Mouse (Mus musculus): ENCODE data around the gene Atl2. TPM values are rescaled to one million over a fixed set of nuclear protein-coding genes. Genes with fewer than 3 reads are reported as not detected.
A peak's percentile ranks its signal among the peaks of the same experiment; 100 is the strongest.

Gene Atl2
- polyA plus RNA-seq, 1 experiment from 2014 or later, result 42.4 TPM

DNA sequence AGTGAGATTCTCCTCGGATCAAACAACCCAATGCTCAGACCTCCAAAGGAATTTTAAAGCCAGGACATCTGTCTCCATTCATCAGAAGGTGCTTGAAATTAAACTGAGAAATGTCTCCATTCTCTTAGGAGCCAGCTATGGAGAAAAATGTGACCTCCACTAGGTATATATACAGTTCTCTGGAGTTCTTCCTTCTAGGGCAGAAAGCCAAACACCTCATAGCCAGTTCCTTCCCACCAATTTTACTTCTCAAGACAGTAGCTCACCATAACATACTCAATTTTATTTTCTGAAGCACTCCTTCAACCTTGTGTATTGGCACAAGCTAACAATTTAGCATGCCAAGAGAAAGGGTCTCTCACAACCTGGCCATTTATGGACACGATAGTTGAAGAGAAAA lies 91.2 kb downstream of the Atl2 start:
- Histone ChIP-seq H3K9ac (replicated peaks; ENCODE audit: low read depth, low read length) (no peak overlapping the region), H3K4me3 (ENCODE audit: low read depth, low read length) (no peak overlapping the region), H3K27ac (ENCODE audit: low read length) (peak overlapping the region; percentile 56; the same call in 1 of the 2 replicates), H3K9me3 (ENCODE audit: control insufficient read depth, low read depth, low read length) (no peaks in the 10 kb centered on the region), H3K27me3 (ENCODE audit: control insufficient read depth, insufficient read depth, low read length) (no peaks in the 10 kb centered on the region), H3K4me1 (ENCODE audit: control insufficient read depth, insufficient read depth, low read length) (0 out of 2 replicates have a peak, but pooled peaks cover 2% of the 10 kb centered on the region), H3K4me2 (replicated peaks; ENCODE audit: low read depth, low read length) (no peak overlapping the region), H3K36me3 (ENCODE audit: control insufficient read depth, insufficient read depth, low read length) (no peaks in the 10 kb centered on the region)
- peak; percentile 61; the same call in 1 of the 2 replicates for ATAC-seq (ENCODE audit: insufficient number of reproducible peaks, insufficient read depth, low FRiP score, low read depth)
- 40% methylated on average over 2 of the region's 2 CpGs for WGBS

DNA sequence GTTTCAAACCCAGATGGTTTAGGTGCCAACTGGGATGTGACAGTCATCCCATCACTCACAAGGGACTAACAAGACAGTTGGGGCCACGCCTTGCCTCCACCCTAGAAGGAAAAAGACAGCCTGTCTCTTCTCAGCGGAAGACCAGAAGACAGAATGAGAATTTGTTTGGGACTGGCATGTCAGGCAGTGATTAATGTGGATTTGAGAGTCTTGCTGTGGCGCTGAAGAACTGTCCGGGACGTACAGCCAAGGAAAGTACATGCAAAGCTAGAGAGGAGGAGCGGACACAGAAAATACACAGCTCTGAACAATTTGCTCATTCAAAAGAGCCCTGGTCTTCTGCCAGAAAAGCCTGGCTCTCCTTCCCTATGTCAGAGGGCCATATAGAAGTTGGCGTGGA lies 93.9 kb downstream of the Atl2 start:
- Histone ChIP-seq H3K27ac (ENCODE audit: low read length) (peak overlapping the region; percentile 44; the same call in 1 of the 2 replicates), H3K27me3 (ENCODE audit: control insufficient read depth, insufficient read depth, low read length) (no peaks in the 10 kb centered on the region)
- WGBS, result 27% methylated on average over 7 of the region's 7 CpGs

DNA sequence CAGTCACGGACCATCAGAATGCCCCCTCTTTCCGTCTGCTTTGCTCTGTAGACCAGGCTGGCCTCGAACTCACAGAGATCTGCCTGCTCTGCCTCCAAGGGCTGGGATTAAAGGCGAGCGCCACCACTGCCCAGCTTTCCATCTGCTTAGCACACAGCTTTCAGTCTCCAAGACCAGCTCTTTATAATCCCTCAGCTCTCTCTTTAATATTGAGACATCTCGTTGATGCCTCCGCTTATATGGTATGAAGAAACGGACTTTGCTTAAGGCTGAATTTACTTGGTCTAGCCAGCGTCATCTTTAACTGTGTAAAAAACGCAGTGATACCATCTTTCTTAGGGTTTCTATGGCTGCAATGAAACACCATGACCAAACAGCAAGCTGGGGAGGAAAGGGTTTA lies 97.1 kb downstream of the Atl2 start:
- no peaks in the 10 kb centered on the region for H3K9me3 ChIP-seq (ENCODE audit: control insufficient read depth, low read depth, low read length)
- 89% methylated on average over 10 of the region's 10 CpGs for WGBS

More for the DNA sequence above, 93.9 kb downstream of the Atl2 start:
- ATAC-seq (ENCODE audit: insufficient number of reproducible peaks, insufficient read depth, low FRiP score, low read depth), result no peak
- Histone ChIP-seq H3K9ac (replicated peaks; ENCODE audit: low read depth, low read length) (no peak overlapping the region), H3K4me2 (replicated peaks; ENCODE audit: low read depth, low read length) (no peak overlapping the region), H3K9me3 (ENCODE audit: control insufficient read depth, low read depth, low read length) (no peaks in the 10 kb centered on the region), H3K36me3 (ENCODE audit: control insufficient read depth, insufficient read depth, low read length) (no peaks in the 10 kb centered on the region), H3K4me1 (ENCODE audit: control insufficient read depth, insufficient read depth, low read length) (0 out of 2 replicates have a peak, but pooled peaks cover 2% of the 10 kb centered on the region), H3K4me3 (ENCODE audit: low read depth, low read length) (no peak overlapping the region)

More for the DNA sequence above, 97.1 kb downstream of the Atl2 start:
- H3K4me3 ChIP-seq (ENCODE audit: low read depth, low read length), result no peak overlapping the region
- H3K27ac ChIP-seq (ENCODE audit: low read length), result no peak overlapping the region
- no peak overlapping the region for H3K4me2 ChIP-seq (replicated peaks; ENCODE audit: low read depth, low read length)
- no peak for ATAC-seq (ENCODE audit: insufficient number of reproducible peaks, insufficient read depth, low FRiP score, low read depth)
- H3K4me1 ChIP-seq (ENCODE audit: control insufficient read depth, insufficient read depth, low read length), result 0 out of 2 replicates have a peak, but pooled peaks cover 2% of the 10 kb centered on the region
- H3K27me3 ChIP-seq (ENCODE audit: control insufficient read depth, insufficient read depth, low read length), result no peaks in the 10 kb centered on the region
- H3K9ac ChIP-seq (replicated peaks; ENCODE audit: low read depth, low read length), result no peak overlapping the region
- no peaks in the 10 kb centered on the region for H3K36me3 ChIP-seq (ENCODE audit: control insufficient read depth, insufficient read depth, low read length)

Other genes starting within 250 kb of the Atl2 start
- 9.1 and 12.1 TPM in 2 replicates for gene Cyp1b1, start 181.1 kb downstream of the Atl2 start, polyA plus RNA-seq (2014; fragmentation: Nextera tagmentation; extraction: Ambion mirVana)
- gene Hnrnpll, start 166.2 kb upstream of the Atl2 start, polyA plus RNA-seq (2014; fragmentation: Nextera tagmentation; extraction: Ambion mirVana), result 65.6 and 66.6 TPM in 2 replicates
- 19.3 and 20.0 TPM in 2 replicates for gene Galm, start 231.3 kb upstream of the Atl2 start, polyA plus RNA-seq (2014; fragmentation: Nextera tagmentation; extraction: Ambion mirVana)